Mouse (Mus musculus): ENCODE measurements around the gene Cntn1.

DNA sequence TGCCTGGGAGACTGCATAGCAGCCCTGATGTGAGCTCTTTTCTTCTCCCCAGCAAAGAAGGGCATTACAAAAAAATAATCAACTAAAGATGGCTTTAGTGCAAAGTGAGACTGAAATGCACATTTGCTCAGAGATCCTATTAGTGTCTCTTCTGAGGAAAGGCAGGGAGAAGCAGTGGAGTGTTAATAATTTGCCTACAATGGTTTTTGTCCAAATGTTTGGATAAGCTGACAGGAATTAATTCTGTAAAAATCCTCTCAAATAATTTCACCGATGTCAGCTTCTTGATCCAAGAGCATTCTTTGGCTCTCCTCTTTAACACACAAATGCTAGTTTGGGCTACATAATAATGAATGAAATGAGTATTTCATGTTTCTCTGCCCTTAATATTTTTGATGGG lies 34.9 kb downstream of the Cntn1 start:
- TF ChIP-seq CTCF (IDR thresholded peaks at IDR 0.05) (no peak), EP300 (IDR thresholded peaks at IDR 0.05) (no peak)

All from lung, postnatal 0 days (tissue).